Mouse (Mus musculus) CD8-positive naive resting alpha-beta T cell, adult 2 months (primary cell): ENCODE data around the gene 5530400C23Rik.
"Not testable (repeated sequence)": the region's sequence is repeated elsewhere in the genome, so short reads cannot be mapped to it uniquely, and the experiment has no call there.

ENCODE experiments used
- DNase-seq, 2 experiments: peaks; one replicate each; pipeline ENCODE4 v3.0.0; 2022; ENCODE audit warnings: low read depth in 2 of 2, low spot score in 2 of 2

5530400C23Rik gene

DNA sequence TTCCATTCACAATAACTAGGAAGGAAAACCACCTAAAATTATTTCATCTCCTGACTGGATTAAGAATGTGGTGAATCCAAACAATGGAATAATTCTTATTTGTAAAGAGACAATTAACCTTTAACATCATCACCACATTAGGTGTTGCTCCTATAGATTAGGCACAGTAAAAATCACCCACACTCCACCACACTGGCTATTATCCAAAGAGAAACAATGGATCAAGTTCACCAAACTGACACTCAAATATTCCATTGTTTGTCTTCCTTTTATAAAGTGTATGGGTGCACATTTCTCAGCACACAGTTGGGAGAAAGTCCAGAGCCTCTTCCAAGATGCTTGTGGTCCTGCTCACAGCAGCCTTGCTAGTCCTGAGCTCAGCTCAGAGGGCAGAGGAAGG lies at the start of gene 5530400C23Rik:
Gene 5530400C23Rik, plus strand, starts transcription at position 301 of the 400 bp plus-strand sequence.
- not testable (repeated sequence) for DNase-seq

DNA sequence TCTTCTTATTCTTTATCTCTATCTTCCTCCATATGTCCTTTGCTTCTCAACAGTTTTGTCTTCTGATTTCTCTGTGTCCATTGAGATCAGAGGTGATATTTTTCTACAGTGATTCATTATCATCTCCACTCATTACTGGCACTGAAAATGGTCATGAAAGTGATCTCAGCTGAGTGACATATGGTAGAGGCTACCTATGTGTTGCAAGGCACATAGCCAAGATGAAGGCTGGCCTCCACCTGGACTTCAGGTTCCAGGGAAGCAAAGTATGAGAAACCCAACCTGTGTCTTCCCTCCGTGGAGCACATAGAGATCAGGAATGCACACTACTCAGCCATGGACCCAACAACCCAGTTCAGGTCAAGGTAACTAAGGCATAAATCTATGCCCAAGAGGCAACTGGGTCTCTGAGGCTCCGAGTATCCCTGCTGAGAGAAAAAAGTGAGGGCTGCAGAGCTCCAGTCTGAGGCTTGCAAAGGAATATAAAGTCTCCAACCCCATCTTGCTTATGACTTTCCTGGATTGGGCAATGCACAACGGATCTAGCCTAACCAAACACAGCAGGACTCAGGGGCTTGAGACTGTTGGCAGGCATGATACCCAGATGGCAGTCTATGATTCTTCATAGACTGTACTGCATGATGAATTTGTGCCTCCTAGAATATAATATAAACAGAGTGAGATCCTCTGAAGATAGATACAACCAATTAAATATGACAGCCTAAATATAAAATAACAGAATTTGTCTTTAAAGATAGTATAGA lies 14.1 kb downstream of the 5530400C23Rik start:
- no peak for DNase-seq

DNA sequence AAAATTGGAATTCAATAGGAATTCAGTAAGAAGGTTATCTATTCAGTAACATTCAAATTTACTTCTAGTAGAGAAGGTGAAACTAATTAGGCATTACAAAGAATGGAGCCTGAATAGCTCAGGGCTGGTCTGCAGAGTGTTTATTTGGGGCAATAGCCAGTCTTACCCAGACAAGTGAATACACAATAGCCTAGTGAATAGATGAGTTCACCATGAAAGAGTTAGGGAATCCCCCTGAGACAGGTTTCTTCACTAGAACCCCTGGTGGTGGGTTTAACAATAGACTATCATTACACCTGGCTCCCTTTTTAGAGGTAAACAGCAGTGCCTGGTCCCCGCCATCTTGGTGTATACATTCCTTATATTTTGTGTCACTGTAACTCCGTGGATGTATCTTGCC lies 21.9 kb downstream of the 5530400C23Rik start:
- DNase-seq: not testable (repeated sequence)

DNA sequence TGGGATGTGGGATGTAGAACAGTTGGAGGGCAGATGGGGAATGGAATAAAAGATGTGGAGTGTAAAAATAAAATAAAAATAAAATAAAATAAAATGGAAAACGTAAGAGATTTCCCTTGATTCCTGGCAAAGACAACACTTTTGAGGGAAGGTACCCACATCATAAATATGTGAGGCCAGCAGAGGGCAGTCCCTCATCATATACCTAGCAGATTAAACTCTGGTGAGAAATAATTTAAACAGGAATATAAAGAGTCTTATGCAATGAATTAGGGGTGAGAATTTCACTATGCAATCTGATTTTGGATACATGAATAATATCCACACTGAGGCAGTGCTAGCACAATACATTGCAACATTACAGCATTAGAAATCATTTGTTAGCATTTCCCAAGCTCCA lies 46.5 kb downstream of the 5530400C23Rik start:
- no peak for DNase-seq

DNA sequence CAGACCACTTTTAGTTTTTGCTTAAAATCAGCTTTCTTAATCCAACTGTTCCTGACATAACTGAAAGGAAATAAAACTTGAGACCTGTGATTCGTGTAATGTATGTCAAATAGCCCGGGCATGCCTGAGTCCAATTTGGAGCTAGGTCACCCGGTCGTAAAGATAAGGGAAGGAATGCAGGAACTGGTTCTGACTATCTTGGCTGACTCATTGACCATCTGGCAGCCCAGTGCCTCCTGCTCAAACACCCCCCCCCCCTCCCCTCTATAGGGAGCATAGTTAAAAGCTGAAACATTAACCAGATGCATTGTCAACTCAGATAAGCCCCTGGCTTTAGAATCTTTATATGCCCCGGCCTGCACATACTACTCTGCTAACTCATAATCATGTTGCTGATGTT lies 49.7 kb downstream of the 5530400C23Rik start:
- not testable (repeated sequence) for DNase-seq
